Mouse (Mus musculus) heart, adult 2 months (tissue): ENCODE measurements at regions not wholly inside any gene's neighbourhood (a gene's known extent, or its start where the extent isn't known, plus 50 kb on each side); places are given as distances from the start of the nearest gene placed in this dataset.

Experiments used
- DNase-seq, 2 experiments: peaks; one replicate each; pipeline ENCODE4 v3.0.0; 2021
- H3K27ac ChIP-seq: fragments of 200-600 bp; 2 replicates; pipeline ENCODE4 v1.8.1; 2022
- H3K27me3 ChIP-seq: fragments of 200-500 bp; 2 replicates; pipeline ENCODE4 v1.6.1; 2012; ENCODE audit warnings: mild to moderate bottlenecking, low read length, inconsistent platforms, mixed read lengths; ENCODE audit not compliant: control insufficient read depth, insufficient read depth
- H3K36me3 ChIP-seq: fragments of 200-500 bp; 2 replicates; pipeline ENCODE4 v1.6.1; 2012; ENCODE audit warnings: low read length, inconsistent platforms; ENCODE audit not compliant: control insufficient read depth, insufficient read depth
- H3K4me1 ChIP-seq: fragments of 200-500 bp; 2 replicates; pipeline ENCODE4 v1.6.1; 2011; ENCODE audit warnings: low read length; ENCODE audit not compliant: control insufficient read depth, insufficient read depth
- H3K4me3 ChIP-seq: fragments of 200-600 bp; 2 replicates; pipeline ENCODE4 v1.8.1; 2022
- H3K79me2 ChIP-seq: fragments of 200-500 bp; replicated peaks from 2 replicates; pipeline ENCODE4 v1.6.1; 2012; ENCODE audit warnings: mild to moderate bottlenecking, inconsistent platforms, low read length, moderate library complexity, mixed read lengths; ENCODE audit not compliant: control insufficient read depth, insufficient read depth
- H3K9ac ChIP-seq: fragments of 200-500 bp; 2 replicates; pipeline ENCODE4 v1.6.1; 2012; ENCODE audit warnings: low read depth, mild to moderate bottlenecking, control low read depth, inconsistent platforms, low read length, mixed read lengths
- CTCF ChIP-seq: fragments of 200-600 bp; IDR thresholded peaks from 2 replicates; pipeline ENCODE4 v1.8.1; 2022; ENCODE audit warnings: antibody characterized with exemption, mild to moderate bottlenecking, moderate library complexity
- EP300 ChIP-seq: fragments of 200-500 bp; IDR thresholded peaks from 2 replicates; pipeline ENCODE4 v1.6.1; 2011; ENCODE audit warnings: low read depth, low read length, control low read depth; ENCODE audit not compliant: insufficient read depth
- POLR2A ChIP-seq: fragments of 200-500 bp; IDR thresholded peaks from 2 replicates; pipeline ENCODE4 v1.6.1; 2011; ENCODE audit warnings: mild to moderate bottlenecking, low read depth, low read length, control low read depth; ENCODE audit not compliant: insufficient read depth
- WGBS: fragments of 180-500 bp; shearing (Covaris S2); methylation state at CpG from one replicate; pipeline ENCODE4 v1.1.7; 2018; 5-methylcytosine and 5-hydroxymethylcytosine counted together
- intact Hi-C: fragments of 180-260 bp; cut with DNase I; formaldehyde crosslinking; loops from one replicate; pipeline ENCODE4 v1.15.1; 2025

GRCm38 (mm10) chr16:5368357-5368756, 112.6 kb upstream of the Eef2kmt start:
- Histone ChIP-seq H3K4me1 (peaks cover 1% of the 10 kb centered on the region; the same call in 1 of the 2 replicates), H3K4me3 (no peak overlapping the region), H3K9ac (no peak overlapping the region), H3K27me3 (no peaks in the 10 kb centered on the region), H3K79me2 (no peaks in the 10 kb centered on the region), H3K27ac (no peak overlapping the region), H3K36me3 (no peaks in the 10 kb centered on the region)
- intact Hi-C loops: no loop called here
- TF ChIP-seq CTCF (no peak), EP300 (no peak), POLR2A (no peak)
- 82% methylated on average over 8 of the region's 8 CpGs for WGBS
- no peak for DNase-seq

- no peak for DNase-seq
- WGBS: 56% methylated on average over 10 of the region's 10 CpGs
- Histone ChIP-seq H3K36me3 (no peaks in the 10 kb centered on the region), H3K27me3 (no peaks in the 10 kb centered on the region), H3K4me3 (no peak overlapping the region), H3K79me2 (no peaks in the 10 kb centered on the region), H3K4me1 (peaks cover 1% of the 10 kb centered on the region; the same call in 1 of the 2 replicates), H3K9ac (no peak overlapping the region), H3K27ac (no peak overlapping the region)
- intact Hi-C loops: no loop called here
- TF ChIP-seq POLR2A: no peak
- no peak for TF ChIP-seq EP300
- TF ChIP-seq CTCF: no peak
These were observed 111.9 kb upstream of the Eef2kmt start for GRCm38 (mm10) chr16:5367581-5368119.

GRCm38 (mm10) chr16:5366021-5366420, 110.2 kb upstream of the Eef2kmt start:
- no peak overlapping the region for H3K4me3 ChIP-seq
- H3K9ac ChIP-seq: no peak overlapping the region
- peaks cover 1% of the 10 kb centered on the region; the same call in 1 of the 2 replicates for H3K4me1 ChIP-seq
- intact Hi-C loops: no loop called here
- no peak overlapping the region for H3K27ac ChIP-seq
- WGBS: 69% methylated on average over 3 of the region's 3 CpGs
- H3K36me3 ChIP-seq: no peaks in the 10 kb centered on the region
- H3K27me3 ChIP-seq: no peaks in the 10 kb centered on the region
- TF ChIP-seq CTCF: no peak
- TF ChIP-seq EP300: no peak
- no peak for TF ChIP-seq POLR2A
- H3K79me2 ChIP-seq: no peaks in the 10 kb centered on the region
- DNase-seq: no peak

- no peaks in the 10 kb centered on the region for H3K79me2 ChIP-seq
- TF ChIP-seq CTCF (peak; percentile 42), POLR2A (no peak)
- peaks cover 1% of the 10 kb centered on the region; the same call in 1 of the 2 replicates for H3K4me1 ChIP-seq
- H3K27ac ChIP-seq: no peak overlapping the region
- 66% methylated on average over 10 of the region's 10 CpGs for WGBS
- DNase-seq: no peak
- H3K36me3 ChIP-seq: no peaks in the 10 kb centered on the region
- no peaks in the 10 kb centered on the region for H3K27me3 ChIP-seq
- no peak overlapping the region for H3K9ac ChIP-seq
- no peak overlapping the region for H3K4me3 ChIP-seq
- intact Hi-C loops: loop anchor here (2.0 kb wide), 1 partner anchor 104 kb away; no protein-coding TSS in a partner anchor
These were observed 107.3 kb upstream of the Eef2kmt start for GRCm38 (mm10) chr16:5363007-5363570.

- Histone ChIP-seq H3K79me2 (no peaks in the 10 kb centered on the region), H3K27me3 (no peaks in the 10 kb centered on the region), H3K4me3 (no peak overlapping the region), H3K27ac (no peak overlapping the region), H3K36me3 (no peaks in the 10 kb centered on the region), H3K9ac (no peak overlapping the region), H3K4me1 (no peaks in the 10 kb centered on the region)
- intact Hi-C loops: no loop called here
- DNase-seq: no peak
- no peak for TF ChIP-seq EP300
- TF ChIP-seq CTCF: no peak
- no peak for TF ChIP-seq POLR2A
- WGBS: 38% methylated on average over 4 of the region's 4 CpGs
These were observed 103.4 kb upstream of the Eef2kmt start for GRCm38 (mm10) chr16:5359193-5359592.

- intact Hi-C loops: no loop called here
- DNase-seq: no peak
- Histone ChIP-seq H3K79me2 (no peaks in the 10 kb centered on the region), H3K4me3 (no peak overlapping the region), H3K27ac (no peak overlapping the region), H3K27me3 (no peaks in the 10 kb centered on the region), H3K36me3 (no peaks in the 10 kb centered on the region), H3K4me1 (no peaks in the 10 kb centered on the region), H3K9ac (no peak overlapping the region)
- WGBS: 51% methylated on average over 2 of the region's 2 CpGs
- TF ChIP-seq CTCF (no peak), POLR2A (no peak), EP300 (no peak)
These were observed 98.1 kb upstream of the Eef2kmt start for GRCm38 (mm10) chr16:5353881-5354280.
